Mouse (Mus musculus) urinary bladder, postnatal 14 days (tissue): ENCODE measurements around the gene Gm17728.
"Not testable (repeated sequence)": the region's sequence is repeated elsewhere in the genome, so short reads cannot be mapped to it uniquely, and the experiment has no call there.

Experiments used
- DNase-seq: peaks from one replicate; pipeline ENCODE4 v3.0.0; 2021; ENCODE audit warnings: low spot score

Gm17728 gene

DNA sequence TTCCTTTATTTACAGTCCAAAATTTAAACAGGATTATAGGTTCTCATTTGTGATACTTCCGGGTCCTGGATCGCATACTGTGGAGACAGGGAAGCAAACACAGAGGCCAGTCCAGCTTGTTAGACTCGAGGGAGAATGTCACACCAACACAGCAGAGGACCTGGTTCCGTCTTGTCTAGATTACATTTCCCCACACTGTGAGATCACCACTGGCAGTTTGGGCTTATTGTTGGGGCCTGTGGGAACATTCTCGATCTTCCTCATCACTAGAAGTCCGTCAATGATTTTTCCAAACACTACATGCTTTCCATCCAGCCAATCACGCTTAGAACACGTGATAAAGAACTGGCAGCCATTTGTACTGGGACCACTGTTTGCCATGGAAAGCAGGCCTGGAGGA lies at the start of gene Gm17728:
Gene Gm17728 (plus strand): TSS at position 301 of the 400 bp plus-strand sequence.
- DNase-seq, result not testable (repeated sequence)

- no peak for DNase-seq
These were observed 24.4 kb upstream of the Gm17728 start for GRCm38 (mm10) chr17:9397493-9397892.

- DNase-seq, result no peak
These were observed 23.3 kb upstream of the Gm17728 start for GRCm38 (mm10) chr17:9398551-9398950.

DNA sequence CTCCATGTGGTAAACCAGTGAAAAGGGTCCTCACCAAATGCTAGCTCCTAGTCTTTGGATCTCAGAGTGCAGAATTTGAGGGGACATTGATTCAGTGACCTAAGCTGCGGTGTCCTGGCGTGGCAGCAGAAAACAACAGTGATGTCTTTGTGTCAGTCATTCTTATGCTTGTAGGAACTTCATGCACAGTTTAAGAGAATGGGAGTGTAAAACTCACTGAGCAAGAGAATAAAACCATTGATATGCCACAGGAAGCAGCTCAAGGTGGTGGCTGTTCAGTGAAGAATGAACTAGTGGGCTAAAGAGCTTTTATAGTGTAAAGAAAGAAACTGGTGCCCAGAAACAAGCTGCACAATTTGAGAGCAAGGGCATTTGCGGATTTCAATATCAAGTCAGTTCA lies 17.9 kb upstream of the Gm17728 start:
- DNase-seq, result no peak

- DNase-seq, result no peak
These were observed 14.2 kb upstream of the Gm17728 start for GRCm38 (mm10) chr17:9407640-9408039.

GRCm38 (mm10) chr17:9419016-9419415 lies 2.8 kb upstream of the Gm17728 start:
- DNase-seq, result no peak

GRCm38 (mm10) chr17:9428374-9428994 lies 6.6 kb downstream of the Gm17728 start:
- no peak for DNase-seq

- no peak for DNase-seq
These were observed 18.3 kb downstream of the Gm17728 start for GRCm38 (mm10) chr17:9439997-9440655.

GRCm38 (mm10) chr17:9456406-9456805 lies 34.5 kb downstream of the Gm17728 start:
- no peak for DNase-seq

DNA sequence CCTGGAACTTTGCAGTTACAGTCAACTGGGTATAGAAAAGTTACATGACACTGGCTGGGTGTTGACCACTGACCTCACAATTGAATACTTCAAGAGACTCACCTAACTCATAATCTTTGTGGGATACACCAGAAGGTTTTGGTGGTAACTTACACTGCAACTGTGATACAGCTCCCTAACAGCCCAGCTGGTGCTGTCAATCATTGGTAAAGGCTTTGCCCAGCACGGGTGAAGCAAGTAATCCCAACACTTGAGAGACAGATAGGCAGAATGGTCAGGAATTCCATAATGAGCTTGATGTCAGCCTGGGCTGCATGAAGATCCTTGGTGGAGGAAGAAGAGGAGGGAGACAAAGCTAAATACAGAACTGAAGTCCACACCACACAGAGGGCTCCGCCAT lies 39.0 kb downstream of the Gm17728 start:
- no peak for DNase-seq
